Mouse (Mus musculus) right cerebral cortex, postnatal 25 days (tissue): ENCODE results near the gene Mum1.

Source experiments
- DNase-seq: peaks from one replicate; pipeline ENCODE4 v3.0.0; 2022

Mum1 gene

GRCm38 (mm10) chr10:80273847-80274246 lies 47.6 kb downstream of the Mum1 start:
- no peak for DNase-seq

- DNase-seq: no peak
These were observed 50.0 kb downstream of the Mum1 start for GRCm38 (mm10) chr10:80276238-80276637.

GRCm38 (mm10) chr10:80278390-80278789 lies 52.2 kb downstream of the Mum1 start:
- no peak for DNase-seq

GRCm38 (mm10) chr10:80279273-80279672 lies 53.0 kb downstream of the Mum1 start:
- DNase-seq: no peak

GRCm38 (mm10) chr10:80281304-80281703 lies 55.1 kb downstream of the Mum1 start:
- DNase-seq: no peak

GRCm38 (mm10) chr10:80281921-80282371 lies 55.7 kb downstream of the Mum1 start:
- no peak for DNase-seq

- DNase-seq: no peak
These were observed 56.5 kb downstream of the Mum1 start for GRCm38 (mm10) chr10:80282481-80283441.

GRCm38 (mm10) chr10:80285222-80286070 lies 59.2 kb downstream of the Mum1 start:
- DNase-seq: no peak

- no peak for DNase-seq
These were observed 61.9 kb downstream of the Mum1 start for GRCm38 (mm10) chr10:80288097-80288496.

GRCm38 (mm10) chr10:80288657-80289056 lies 62.4 kb downstream of the Mum1 start:
- no peak for DNase-seq

- peak; percentile 92 for DNase-seq
These were observed 66.3 kb downstream of the Mum1 start, which contains the start of gene Rps15 for GRCm38 (mm10) chr10:80292251-80293146. TSS of gene Rps15 (plus strand) at chr10:80292453.

- peak; percentile 15 for DNase-seq
These were observed 67.1 kb downstream of the Mum1 start for GRCm38 (mm10) chr10:80293325-80293724.
